Mouse (Mus musculus) embryonic fibroblast, embryonic 13.5 days (primary cell): ENCODE results near the gene Gls. TPM values are rescaled to one million over a fixed set of nuclear protein-coding genes. Genes with fewer than 3 reads are reported as not detected.
A peak's percentile ranks its signal among the peaks of the same experiment; 100 is the strongest.

ENCODE experiments used
- H3K27ac ChIP-seq: 2 replicates; pipeline ENCODE4 v1.5.1; 2012; ENCODE audit warnings: low read length, control low read depth, inconsistent platforms; ENCODE audit not compliant: insufficient read depth
- H3K4me1 ChIP-seq: 2 replicates; pipeline ENCODE4 v1.6.1; 2011; ENCODE audit warnings: low read length; ENCODE audit not compliant: control insufficient read depth, insufficient read depth
- H3K4me3 ChIP-seq: 2 replicates; pipeline ENCODE4 v1.5.1; 2011; ENCODE audit warnings: mild to moderate bottlenecking, control low read depth, low read length; ENCODE audit not compliant: insufficient read depth
- CTCF ChIP-seq: IDR thresholded peaks from 2 replicates; pipeline ENCODE4 v1.5.1; 2011; ENCODE audit warnings: mild to moderate bottlenecking, control low read depth, low read length, moderate library complexity, borderline replicate concordance; ENCODE audit not compliant: insufficient read depth
- POLR2A ChIP-seq: IDR thresholded peaks from 2 replicates; pipeline ENCODE4 v1.6.1; 2011; ENCODE audit warnings: low read depth, mild to moderate bottlenecking, control low read depth, low read length, moderate library complexity
- polyA plus RNA-seq: library from polyadenylated mRNA; stranded (reverse); fragments of >200 nt; gene quantifications from 2 replicates; pipeline ENCODE4 v1.2.4, GENCODE M21; 2011; ENCODE audit warnings: low read depth; ENCODE audit not compliant: missing spikeins, insufficient read length

Gene Gls
- polyA plus RNA-seq, 1 experiment, result 232 TPM

DNA sequence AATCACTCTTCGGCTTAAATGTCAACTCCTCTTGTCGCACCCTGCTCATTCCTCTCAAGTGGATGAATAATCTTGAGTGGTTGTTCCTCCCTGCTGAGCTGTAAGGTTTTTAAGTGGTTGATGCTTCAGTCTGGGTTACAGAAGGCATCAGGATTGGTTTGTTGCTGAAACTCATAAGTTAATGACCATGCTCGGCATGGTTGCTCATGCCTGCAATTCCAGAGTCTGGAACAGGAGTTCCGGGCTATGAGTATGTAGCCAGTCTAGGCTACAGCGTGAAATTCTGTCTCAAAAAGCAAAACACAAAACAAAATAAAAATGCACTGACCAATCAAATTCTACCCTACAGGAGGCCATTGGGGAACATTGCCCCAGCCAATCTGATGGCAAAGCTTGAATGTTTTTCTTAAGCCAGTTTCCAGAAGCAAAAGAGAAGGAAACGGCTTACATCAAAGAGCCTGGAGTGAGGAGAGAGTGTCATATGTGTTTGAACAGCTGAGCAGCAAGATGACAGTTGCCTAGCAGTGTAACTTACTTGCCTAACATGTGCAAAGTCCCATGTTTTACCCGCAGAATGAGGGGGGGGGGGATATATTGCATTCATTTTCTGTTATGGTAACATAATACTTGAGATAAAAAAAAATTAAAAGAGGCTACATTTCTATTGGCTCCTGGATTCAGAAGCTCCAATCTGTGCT is 18.2 kb upstream of the Gls start:
- Histone ChIP-seq H3K4me3 (no peak overlapping the region), H3K4me1 (peaks cover 12% of the 10 kb centered on the region), H3K27ac (no peak overlapping the region)
- TF ChIP-seq POLR2A, result no peak
- no peak for TF ChIP-seq CTCF

GRCm38 (mm10) chr1:52248899-52249556 is 16.0 kb upstream of the Gls start:
- no peak overlapping the region for H3K4me3 ChIP-seq
- peaks cover 4% of the 10 kb centered on the region for H3K4me1 ChIP-seq
- H3K27ac ChIP-seq, result no peak overlapping the region
- TF ChIP-seq CTCF (no peak), POLR2A (no peak)

DNA sequence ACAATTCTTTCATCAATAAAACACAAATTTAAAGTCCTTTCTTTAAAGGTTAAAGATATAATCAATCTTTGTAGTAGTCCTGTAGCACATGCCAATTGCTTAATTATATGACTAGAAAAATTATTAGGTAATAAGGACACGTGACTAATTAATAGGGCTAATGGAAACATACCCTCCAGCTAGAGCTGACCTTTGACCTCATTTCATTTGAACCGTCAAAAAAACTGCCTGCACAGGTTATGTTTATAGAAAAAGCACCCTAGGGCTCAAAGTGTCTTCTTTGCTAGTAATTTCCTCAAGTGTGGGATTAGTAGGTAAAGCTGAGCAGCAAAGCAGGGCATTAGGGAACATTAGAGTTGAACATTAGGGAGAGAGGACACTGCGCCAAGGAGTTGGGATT is 9.2 kb upstream of the Gls start:
- Histone ChIP-seq H3K27ac (no peak overlapping the region), H3K4me3 (no peak overlapping the region), H3K4me1 (no peaks in the 10 kb centered on the region)
- TF ChIP-seq CTCF (no peak), POLR2A (no peak)

- no peak for TF ChIP-seq CTCF
- TF ChIP-seq POLR2A, result no peak
- peak overlapping the region; percentile 76 for H3K27ac ChIP-seq
- H3K4me1 ChIP-seq, result peaks cover 3% of the 10 kb centered on the region; the same call in 1 of the 2 replicates
- H3K4me3 ChIP-seq, result peak overlapping the region; percentile 79
Observed at GRCm38 (mm10) chr1:52232766-52233140, 279 bp downstream of the Gls start.

DNA sequence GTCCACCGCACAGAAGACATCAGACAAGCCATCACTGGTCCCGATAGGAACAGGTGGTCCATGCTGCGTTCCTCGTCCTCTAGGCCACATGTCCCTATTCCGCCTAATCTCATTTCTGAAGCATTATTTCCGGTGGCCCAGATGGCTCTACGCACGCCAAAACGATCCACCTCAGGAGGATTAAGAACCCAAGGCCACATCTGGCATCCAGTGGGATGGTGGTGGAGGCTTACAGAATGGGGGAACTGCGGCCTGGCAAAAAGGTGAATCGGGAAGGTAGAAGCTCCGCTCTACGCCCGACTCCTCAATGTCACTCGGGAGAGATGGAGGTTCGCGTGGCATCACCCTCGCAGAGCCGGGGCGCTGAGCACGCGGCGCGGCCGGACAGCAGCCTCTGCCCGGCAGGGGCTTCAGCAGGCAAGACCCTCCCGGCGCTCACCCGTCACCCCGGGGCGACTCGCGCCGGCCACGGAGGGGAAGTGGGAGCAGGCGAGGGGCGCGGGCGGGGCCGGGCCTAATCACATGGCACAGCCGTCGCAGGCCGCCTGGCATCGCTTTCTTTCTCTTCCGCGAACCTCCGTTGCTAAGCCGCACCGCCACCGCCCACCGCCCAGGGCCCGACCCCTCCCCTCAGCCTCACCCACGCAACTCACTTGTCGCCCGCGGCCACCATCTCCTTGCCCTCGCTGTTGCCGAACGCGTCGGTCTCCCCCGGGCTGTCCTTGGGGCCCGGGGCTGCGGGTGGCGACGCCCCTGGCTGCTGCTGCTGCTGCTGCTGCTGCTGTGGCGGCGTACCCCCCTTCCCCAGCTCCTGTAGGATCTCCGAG is 880 bp downstream of the Gls start:
- Histone ChIP-seq H3K27ac (peak overlapping the region; percentile 76), H3K4me1 (peaks cover 3% of the 10 kb centered on the region; the same call in 1 of the 2 replicates), H3K4me3 (peak overlapping the region; percentile 79)
- TF ChIP-seq CTCF (no peak), POLR2A (peak; percentile 39)

DNA sequence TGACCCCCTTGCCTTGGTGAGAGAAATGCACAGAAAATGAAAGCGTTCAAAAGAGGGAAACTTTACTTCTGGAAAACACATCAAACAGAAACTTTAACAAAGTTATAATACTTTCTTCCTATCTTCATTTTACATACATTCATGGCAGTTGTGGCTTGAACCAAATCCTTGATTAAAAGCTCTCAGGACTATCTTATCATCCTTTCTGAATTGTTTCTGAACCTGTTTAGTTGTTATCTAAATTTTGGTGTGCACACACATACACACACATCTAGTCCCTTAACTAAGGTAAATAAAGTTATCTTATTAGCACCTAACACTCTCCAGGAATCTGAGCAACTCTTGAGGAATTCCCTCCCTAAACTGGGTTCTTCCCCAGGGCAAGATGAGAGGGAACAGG is 2.6 kb downstream of the Gls start:
- Histone ChIP-seq H3K4me3 (peak overlapping the region; percentile 57), H3K4me1 (peaks cover 3% of the 10 kb centered on the region; the same call in 1 of the 2 replicates), H3K27ac (no peak overlapping the region)
- TF ChIP-seq POLR2A (no peak), CTCF (no peak)

- Histone ChIP-seq H3K27ac (no peak overlapping the region), H3K4me1 (no peaks in the 10 kb centered on the region; the same call in 1 of the 2 replicates), H3K4me3 (no peak overlapping the region)
- no peak for TF ChIP-seq POLR2A
- no peak for TF ChIP-seq CTCF
Observed at GRCm38 (mm10) chr1:52228178-52228577, 4.9 kb downstream of the Gls start.

GRCm38 (mm10) chr1:52226416-52226815 is 6.6 kb downstream of the Gls start:
- TF ChIP-seq CTCF, result no peak
- TF ChIP-seq POLR2A, result no peak

GRCm38 (mm10) chr1:52216766-52217165 is 16.3 kb downstream of the Gls start:
- Histone ChIP-seq H3K4me3 (no peak overlapping the region), H3K4me1 (no peaks in the 10 kb centered on the region), H3K27ac (no peak overlapping the region)
- TF ChIP-seq CTCF, result no peak
- TF ChIP-seq POLR2A, result no peak

More at GRCm38 (mm10) chr1:52226416-52226815, 6.6 kb downstream of the Gls start:
- Histone ChIP-seq H3K4me1 (no peaks in the 10 kb centered on the region; the same call in 1 of the 2 replicates), H3K4me3 (no peak overlapping the region), H3K27ac (no peak overlapping the region)

- H3K4me3 ChIP-seq, result no peak overlapping the region
- no peaks in the 10 kb centered on the region for H3K4me1 ChIP-seq
- no peak overlapping the region for H3K27ac ChIP-seq
- TF ChIP-seq CTCF, result no peak
- no peak for TF ChIP-seq POLR2A
Observed at GRCm38 (mm10) chr1:52182992-52183391, 50.0 kb downstream of the Gls start.

GRCm38 (mm10) chr1:52181994-52182393 is 51.0 kb downstream of the Gls start:
- no peak overlapping the region for H3K27ac ChIP-seq
- TF ChIP-seq CTCF (no peak), POLR2A (no peak)
- H3K4me1 ChIP-seq, result peaks cover 1% of the 10 kb centered on the region
- H3K4me3 ChIP-seq, result no peak overlapping the region
